In the genomic region with DNA sequence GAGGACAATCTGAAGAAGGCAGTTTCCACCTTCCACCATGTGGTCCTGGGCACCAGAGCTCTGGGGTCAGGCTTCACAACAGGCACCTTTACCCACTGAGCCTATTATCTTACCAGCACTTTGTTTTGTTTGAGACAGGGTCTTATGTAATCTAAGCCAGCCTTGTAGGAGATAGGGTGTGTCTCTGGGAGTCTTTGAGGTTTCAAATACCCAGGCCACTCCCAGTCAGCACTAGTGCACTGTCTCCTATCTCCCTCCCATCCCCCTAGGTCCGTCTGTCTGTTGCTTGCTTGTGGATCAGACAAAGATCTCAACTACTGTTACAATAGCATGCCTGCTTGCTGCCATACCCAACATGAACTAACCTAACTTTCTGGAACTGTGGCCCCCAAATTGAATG, we compare ENCODE assay signal across 12 mouse cellular contexts.
DNase-seq lines count a peak whose midpoint lies in the region; ATAC-seq and TF ChIP-seq lines count a peak whose summit lies in the region.
"Had no signal": no experiment of that assay in that cellular context is flagged by ENCODE, and none has a peak within 500 bp of the region (broad histone marks: within the 10 kb centered on the region; RNA-seq: fewer than 3 reads in every experiment).

No protein-coding gene starts in this region.

- 22% methylated on average over 1 of the region's 1 CpGs for WGBS in thymus, adult 2 months

- TF ChIP-seq POLR2A in thymus, adult 2 months (IDR thresholded peaks at IDR 0.05; ENCODE audit: control insufficient read depth, extremely low read depth, insufficient read depth, low read length, poor library complexity) = no peak

- no peaks in the 10 kb centered on the region for H3K36me3 ChIP-seq in thymus, adult 2 months (ENCODE audit: control insufficient read depth, insufficient read depth, low read length)
- H3K36me3 ChIP-seq: hindbrain, embryonic 13.5 days had no signal

- ATAC-seq in erythroid progenitor cell, adult 5-6 weeks (replicated peaks; ENCODE audit: low FRiP score, poor library complexity, severe bottlenecking) = peak; percentile 58
- no peak for ATAC-seq in activated CD4-positive, CD25-positive, alpha-beta regulatory T cell, adult 4 months

- H3K27me3 ChIP-seq in thymus, adult 2 months (ENCODE audit: control insufficient read depth, insufficient read depth, low read length) = no peaks in the 10 kb centered on the region
- H3K27me3 ChIP-seq: hindbrain, embryonic 13.5 days had no signal

- no peak overlapping the region for H3K4me3 ChIP-seq in thymus, adult 2 months (ENCODE audit: control insufficient read depth, insufficient read depth, low read length)
- H3K4me3 ChIP-seq: hindbrain, embryonic 13.5 days had no signal

- TF ChIP-seq CTCF in thymus, adult 2 months (IDR thresholded peaks at IDR 0.05; ENCODE audit: borderline replicate concordance, control insufficient read depth, extremely low read depth, insufficient read depth, low read length, poor library complexity) = no peak

- peaks cover 26% of the 10 kb centered on the region for H3K4me1 ChIP-seq in thymus, adult 2 months (replicated peaks; ENCODE audit: control insufficient read depth, insufficient read depth, low read length)

- DNase-seq in embryo, embryonic 10 days (ENCODE audit: low spot score) = peak; percentile 12
- no peak for DNase-seq in embryo, embryonic 9.5 days (ENCODE audit: extremely low spot score)
- DNase-seq in 416B (ENCODE audit: low read depth) = peak; percentile 82
- peak; percentile 24 for DNase-seq in lung, postnatal 14 days
- no peak for DNase-seq in thymus, adult 2 months
- no peak for DNase-seq in urinary bladder, postnatal 10 days (ENCODE audit: low spot score)
- DNase-seq: adrenal gland, postnatal 10 days; cerebellum, postnatal 14 days; thymus, postnatal 36 days had no signal

- H3K27ac ChIP-seq in thymus, adult 2 months (ENCODE audit: control insufficient read depth, insufficient read depth, low read length) = no peak overlapping the region
- H3K27ac ChIP-seq: hindbrain, embryonic 13.5 days had no signal

Comparison
In these comparisons a context has a peak if more than half of its experiments do, and no peak if none do; other contexts are left out.
1. DNase-seq: peak in embryo, embryonic 10 days (single experiment), 416B (single experiment) and lung, postnatal 14 days (single experiment); none in embryo, embryonic 9.5 days (single experiment), thymus, adult 2 months (single experiment) and urinary bladder, postnatal 10 days (single experiment).